Mouse (Mus musculus) spleen, postnatal 36 days (tissue): ENCODE measurements around the gene Gm44973.
"Not testable (repeated sequence)": the region's sequence is repeated elsewhere in the genome, so short reads cannot be mapped to it uniquely, and the experiment has no call there.

Source experiments
- DNase-seq, 2 experiments: peaks; one replicate each; pipeline ENCODE4 v3.0.0; 2022; ENCODE audit warnings: low spot score in 2 of 2, mixed read lengths in 1 of 2

Gm44973 gene

DNA sequence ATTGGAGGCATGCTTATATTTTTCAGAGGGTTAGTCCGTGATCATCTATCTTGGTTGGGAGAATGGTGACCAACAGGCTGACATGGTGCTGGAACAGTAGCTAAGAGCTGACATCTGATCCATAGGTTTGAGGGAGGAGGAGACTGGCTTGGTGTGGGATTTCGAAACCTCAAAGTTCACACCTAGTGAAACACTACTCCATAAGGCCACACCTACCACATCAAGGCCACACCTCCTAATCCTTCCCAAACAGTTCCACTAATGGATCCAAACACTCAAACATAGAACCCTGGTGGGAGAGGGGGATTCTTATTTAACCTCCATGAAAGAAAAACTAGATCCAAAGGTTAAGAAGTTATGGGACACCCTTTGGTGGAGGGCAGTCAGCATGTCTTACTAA lies 1.6 kb downstream of the Gm44973 start:
- no peak for DNase-seq

DNA sequence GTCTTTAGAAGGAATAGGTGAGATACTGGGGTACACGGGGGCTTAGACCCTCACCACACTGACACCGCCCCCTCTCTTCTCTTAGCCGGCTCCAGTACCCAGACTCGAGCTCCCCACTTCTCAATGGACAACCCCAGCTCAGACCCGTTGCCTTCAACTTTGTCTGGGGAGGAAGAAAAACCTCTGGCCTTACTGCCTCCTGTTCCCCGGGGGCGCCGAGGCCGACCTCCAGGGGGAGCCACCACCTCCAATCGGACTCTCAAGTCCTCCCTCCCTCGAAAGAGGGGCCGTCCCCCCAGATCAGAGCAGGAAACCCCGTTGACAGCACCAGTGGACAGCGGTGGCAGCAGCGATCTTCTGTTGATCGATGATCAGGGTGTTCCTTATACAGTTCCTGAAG lies 2.1 kb downstream of the Gm44973 start:
- DNase-seq = no peak

DNA sequence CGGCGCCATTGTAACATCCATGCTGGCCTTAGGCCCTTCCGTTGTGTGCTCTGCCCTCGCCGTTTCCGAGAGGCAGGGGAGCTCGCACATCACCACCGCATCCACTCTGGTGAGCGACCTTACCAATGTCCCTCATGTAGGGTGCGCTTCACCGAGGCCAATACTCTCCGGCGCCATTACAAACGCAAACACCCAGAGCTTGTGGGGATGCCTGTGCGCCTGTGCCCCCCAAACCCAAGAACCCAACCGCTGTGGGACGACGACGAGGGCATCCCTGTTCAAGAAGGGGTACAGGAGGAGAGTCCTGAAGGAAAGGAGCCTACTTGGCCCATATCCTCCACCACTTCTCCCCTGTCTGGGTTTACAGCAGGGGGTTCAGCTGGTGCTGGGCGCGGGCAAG lies 2.6 kb downstream of the Gm44973 start:
- no peak for DNase-seq

DNA sequence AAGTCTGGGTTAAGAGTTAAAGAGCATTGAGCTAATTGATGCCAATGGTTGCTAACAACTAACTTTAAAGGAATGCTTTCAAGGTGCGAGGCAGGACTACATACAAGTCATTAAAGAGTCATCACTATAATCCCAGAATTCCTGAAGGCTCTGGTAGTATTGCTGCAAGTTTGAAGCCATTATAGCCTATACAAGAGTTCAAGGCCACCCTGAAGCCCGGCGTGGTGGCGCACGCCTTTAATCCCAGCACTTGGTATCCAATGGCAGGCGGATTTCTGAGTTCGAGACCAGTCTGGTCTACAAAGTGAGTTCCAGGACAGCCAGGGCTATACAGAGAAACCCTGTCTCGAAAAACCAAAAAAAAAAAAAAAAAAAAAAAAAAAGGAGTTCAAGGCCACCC lies 4.3 kb downstream of the Gm44973 start:
- DNase-seq = not testable (repeated sequence)

DNA sequence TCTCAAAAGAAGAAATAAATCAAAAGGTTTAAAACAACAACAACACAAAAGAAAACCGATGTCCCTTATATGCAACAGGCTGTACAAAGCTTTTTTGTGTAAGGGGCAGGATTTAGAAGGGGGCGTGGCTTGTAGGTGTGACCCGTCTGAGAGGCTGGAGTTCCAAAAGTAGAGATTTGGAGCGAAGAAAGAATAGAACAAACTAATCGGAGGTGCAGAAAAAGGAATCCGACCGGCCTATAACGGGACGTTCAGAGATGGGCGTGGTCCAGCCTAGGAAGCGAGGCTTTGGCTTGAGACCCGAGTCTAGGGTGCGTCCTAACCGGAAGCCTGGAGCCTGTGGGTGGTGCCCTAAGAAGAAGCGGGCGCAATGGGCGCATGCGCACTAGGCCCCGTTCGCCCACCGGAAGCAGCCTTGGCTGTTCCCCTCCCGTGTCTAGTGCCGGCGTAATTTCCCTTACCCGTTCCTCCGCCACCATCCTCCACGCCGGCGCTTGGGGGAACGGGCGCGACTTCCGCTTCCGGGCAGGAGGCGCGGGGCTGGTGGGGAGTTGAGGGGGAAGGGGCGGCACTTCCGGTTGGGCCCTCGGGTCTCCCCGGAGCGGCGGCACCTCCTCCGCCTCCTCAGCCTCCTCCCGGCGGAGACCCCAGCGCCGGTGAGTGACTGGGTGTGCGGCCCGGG lies 4.8 kb downstream of the Gm44973 start, which contains the start of the genes Zfp865 and Ccdc106:
Zfp865 (plus strand) TSS at position 377 of the 682 bp plus-strand sequence.
Ccdc106 (plus strand) TSS at position 554 of the 682 bp plus-strand sequence.
- DNase-seq = peak; percentile 99

DNA sequence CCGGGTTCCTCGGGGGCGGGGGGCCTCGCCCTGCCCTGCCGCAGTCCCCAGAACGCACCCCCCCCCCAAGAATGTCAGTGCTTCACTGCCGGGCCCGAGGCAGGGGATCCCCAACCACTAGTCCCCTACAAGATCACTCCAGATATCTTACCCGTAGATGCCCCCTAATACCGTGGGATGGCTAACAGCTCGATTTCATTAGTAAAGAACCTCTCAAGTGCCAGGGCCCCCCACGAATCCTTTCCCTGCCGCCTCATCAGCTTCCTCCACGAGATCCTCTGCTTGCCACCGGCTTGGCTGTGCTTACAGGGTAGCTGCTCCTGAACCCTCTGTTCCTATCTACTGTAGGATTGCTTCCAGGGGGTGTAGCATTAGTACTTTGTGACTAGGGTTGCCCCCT lies 5.4 kb downstream of the Gm44973 start:
- DNase-seq = peak in 1 of 2 experiments; percentile 28

DNA sequence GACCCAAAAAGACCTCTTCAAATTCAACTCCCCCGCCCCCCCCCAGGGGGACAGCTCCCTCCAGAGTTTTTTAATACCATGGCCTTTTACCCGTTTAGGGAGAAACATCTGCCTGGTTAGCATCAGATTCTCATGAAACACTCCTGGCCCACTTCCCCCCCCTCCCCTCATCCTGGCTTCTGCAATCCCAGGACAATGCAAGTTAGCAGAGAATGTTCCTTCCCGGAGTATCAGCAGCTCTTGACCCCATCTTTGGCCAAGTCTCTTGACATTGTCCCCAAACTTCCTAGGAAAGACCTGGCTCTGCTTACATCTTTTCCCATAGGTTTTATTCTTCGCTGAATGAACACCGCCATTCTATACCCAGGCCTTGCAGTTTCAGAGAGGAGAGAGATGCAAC lies 5.9 kb downstream of the Gm44973 start:
- no peak for DNase-seq

DNA sequence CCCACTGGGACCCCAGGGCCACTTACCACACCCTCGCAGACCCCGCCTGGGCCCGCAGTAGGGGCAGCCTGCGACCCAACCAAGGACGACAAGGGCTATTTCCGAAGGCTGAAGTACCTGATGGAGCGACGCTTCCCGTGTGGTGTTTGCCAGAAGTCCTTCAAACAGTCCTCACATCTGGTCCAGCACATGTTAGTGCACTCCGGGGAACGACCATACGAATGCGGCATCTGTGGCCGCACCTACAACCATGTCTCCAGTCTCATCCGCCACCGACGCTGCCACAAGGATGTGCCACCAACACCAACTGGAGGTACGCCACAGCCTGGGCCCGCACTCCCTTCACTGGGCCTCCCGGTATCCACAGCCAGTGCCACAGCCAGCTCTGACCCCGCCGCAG lies 14.2 kb downstream of the Gm44973 start:
- DNase-seq = no peak

DNA sequence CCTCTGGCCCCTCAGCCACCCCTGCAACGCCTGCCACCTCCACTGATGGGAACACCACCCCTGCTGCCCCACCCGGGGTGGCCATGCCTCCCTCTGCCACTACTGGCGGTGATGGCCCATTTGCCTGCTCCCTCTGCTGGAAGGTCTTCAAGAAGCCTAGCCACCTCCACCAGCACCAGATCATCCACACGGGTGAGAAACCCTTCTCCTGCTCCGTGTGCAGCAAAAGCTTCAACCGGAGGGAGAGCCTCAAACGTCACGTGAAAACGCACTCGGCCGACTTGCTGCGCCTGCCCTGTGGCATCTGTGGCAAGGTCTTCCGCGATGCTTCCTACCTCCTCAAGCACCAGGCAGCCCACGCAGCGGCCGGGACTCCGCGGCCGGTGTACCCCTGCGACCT lies 14.7 kb downstream of the Gm44973 start:
- no peak for DNase-seq

DNA sequence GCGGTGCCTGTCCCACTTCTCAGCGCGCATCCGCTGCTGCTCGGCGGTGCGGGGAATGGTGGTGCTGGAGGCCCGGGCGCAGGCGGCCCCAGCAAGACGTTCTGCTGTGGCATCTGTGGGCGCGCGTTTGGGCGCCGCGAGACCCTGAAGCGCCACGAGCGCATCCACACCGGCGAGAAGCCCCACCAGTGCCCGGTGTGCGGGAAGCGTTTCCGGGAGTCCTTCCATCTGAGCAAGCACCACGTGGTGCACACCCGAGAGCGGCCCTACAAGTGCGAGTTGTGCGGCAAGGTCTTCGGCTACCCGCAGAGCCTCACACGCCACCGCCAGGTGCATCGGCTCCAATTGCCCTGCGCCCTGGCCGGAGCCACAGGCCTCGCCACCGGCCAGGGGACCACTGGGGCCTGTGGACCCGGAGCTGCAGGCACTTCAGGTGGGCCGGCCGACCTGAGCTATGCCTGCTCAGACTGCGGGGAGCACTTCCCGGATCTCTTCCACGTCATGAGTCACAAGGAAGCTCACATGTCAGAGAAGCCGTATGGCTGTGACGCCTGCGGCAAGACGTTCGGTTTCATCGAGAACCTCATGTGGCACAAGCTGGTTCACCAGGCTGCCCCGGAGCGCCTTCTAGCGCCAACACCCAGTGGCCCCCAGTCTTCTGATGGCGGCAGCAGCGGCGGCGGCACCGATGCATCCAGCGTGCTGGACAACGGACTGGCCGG lies 15.4 kb downstream of the Gm44973 start:
- no peak for DNase-seq

DNA sequence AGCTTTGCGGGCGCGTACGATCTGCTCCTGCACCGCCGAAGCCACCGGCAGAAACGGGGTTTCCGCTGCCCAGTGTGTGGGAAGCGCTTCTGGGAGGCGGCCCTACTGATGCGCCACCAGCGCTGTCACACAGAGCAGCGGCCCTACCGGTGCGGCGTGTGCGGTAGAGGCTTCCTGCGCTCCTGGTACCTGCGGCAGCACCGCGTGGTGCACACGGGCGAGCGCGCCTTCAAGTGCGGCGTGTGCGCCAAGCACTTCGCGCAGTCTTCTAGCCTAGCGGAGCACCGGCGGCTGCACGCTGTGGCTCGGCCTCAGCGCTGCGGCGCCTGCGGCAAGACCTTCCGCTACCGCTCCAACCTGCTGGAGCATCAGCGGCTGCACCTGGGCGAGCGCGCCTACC lies 16.2 kb downstream of the Gm44973 start:
- DNase-seq = no peak

DNA sequence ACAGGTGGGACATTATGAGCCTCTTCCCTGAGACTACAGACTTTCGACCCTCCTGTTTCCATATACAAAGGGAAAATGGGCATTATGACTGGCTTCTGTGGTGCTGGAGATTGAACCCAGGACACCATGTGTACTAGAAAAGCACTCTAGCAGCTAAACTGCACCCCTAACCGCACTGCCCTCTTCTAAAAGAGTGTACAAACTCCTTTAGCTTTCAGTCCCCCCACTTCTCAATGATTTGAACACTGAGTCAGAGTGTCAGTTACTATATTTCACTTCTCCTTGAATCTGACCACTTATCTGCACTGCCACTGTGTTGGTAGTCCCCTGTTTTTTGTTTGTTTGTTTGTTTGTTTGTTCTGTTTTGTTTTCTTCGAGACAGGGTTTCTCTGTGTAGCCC lies 18.5 kb downstream of the Gm44973 start, which contains the start of gene 4632433K11Rik:
4632433K11Rik (plus strand) TSS at position 301 of the 400 bp plus-strand sequence.
- no peak for DNase-seq

DNA sequence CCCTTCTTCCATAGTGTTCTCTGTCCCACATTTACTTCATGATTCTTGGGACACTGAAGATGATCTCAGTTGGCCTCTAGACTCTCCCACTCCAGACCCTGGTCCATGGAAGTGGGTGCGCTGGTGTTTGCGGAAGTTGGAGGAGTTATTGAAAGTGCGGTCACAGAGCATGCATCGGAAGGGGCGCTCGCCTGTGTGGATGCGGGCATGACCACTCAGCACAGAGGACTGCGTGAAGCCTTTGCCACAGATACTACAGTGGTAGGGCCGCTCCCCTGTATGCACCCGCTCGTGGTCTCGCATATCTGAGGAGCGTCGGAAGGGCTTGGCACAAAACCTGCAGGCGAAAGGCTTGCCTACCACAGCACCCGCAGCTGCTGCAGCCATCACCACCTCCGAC lies 20.3 kb downstream of the Gm44973 start:
- DNase-seq = no peak

DNA sequence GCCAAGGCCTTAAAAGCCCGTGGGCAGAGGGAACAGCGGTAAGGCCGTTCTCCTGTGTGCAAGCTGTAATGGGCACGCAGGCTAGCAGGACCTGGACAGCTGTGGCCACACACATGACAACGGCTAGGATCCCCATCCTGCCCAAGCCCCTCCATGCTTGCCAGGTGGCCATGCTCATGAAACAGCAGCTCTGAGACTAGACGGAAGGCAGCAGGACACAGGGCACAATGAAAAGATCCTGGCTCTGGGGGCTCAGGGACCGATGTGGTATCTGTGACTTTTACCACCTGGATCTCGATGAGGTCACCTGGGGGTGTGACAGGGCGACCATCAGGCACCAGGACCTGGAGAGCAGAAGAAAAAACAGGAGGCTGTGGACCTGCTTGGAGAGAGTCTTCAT lies 20.8 kb downstream of the Gm44973 start:
- DNase-seq = no peak

DNA sequence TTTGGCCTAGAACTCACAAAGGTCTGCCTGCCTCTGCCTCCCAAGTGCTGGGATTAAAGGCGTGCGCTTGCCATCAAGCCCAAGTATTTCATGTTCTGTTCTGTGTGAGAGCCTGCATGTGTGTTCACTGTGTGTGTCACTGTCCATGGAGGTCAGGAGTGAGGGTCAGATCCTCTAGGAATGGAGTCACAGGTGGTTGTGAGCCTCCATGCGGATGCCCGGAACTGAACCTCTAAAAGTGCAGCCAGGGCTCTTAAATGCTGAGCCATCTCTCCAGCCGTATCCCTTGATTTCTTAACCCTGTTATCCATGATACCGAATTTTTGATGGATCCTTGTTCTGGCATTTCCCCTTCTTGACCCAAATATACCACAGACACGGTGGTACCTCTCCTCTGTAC lies 21.7 kb downstream of the Gm44973 start:
- no peak for DNase-seq

DNA sequence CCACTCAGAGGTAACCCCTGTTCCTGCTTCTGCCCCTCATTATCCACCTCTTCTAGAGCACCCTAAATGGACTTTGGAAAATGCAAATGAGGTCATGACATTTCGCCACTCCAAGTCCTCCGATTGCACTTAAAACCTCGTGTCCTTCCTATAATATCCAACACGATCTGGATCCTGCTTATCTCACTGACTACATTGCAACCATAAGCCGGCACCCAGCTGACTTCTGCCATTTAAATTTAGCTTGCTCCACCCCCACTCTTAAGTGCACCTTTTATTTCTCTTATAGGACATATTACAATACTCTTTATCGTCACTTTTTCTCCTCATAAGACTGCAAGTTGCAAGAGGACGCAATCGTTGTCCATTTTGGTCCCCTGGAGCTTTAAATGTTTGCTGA lies 22.2 kb downstream of the Gm44973 start:
- DNase-seq = no peak

DNA sequence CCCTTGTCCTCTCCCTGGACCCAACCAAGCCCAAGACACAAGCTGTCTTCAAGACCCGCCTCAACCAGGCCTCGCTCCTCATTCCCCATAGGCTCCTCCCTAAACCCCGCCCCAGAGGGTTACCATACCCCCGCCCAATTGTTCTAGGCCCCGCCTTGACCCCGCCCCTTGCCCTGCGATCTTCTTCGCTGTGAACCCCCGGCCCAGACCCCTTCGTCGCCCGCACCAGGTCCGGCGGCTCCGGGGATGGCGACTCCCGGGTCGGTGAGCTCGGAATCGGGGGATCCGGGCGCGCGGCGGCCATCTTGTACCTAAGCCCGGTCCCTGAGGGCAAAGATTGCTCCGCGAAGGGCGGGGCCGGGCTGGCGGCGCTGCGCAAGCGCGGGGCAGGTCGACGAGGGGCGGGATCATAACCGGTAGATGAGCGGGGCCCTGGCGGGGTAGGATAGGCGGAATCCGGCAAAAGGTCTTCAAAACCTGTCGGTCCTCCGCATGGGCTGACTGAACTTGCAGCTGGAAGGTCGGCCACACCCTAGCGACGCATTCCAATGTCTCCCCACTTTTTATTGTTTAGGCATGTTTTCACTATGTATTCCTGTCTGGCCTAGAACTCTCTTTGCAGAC lies 22.9 kb downstream of the Gm44973 start, which contains the start of gene Zfp784:
Zfp784 (minus strand) TSS at position 338 of the 624 bp plus-strand sequence.
- DNase-seq = peak; percentile 92 to 94

DNA sequence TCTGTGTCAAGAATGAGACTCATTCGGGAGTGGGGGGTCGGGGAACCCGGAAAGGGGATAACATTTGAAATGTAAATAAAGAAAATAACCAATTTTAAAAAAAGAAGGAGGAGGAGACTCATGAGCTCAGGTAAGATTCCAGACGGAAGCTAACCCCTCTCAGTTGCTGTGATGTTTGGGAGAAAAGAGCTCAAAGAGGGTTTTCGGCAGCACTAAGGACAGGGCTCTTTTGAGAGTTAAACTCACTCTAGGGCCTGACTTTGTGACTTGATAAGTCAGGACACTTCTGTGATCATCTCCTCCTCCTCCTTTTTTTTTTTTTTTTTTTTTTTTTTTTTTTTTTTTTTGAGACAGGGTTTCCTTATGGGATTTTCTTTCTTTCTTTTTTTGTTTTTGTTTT lies 23.6 kb downstream of the Gm44973 start:
- DNase-seq = no peak

DNA sequence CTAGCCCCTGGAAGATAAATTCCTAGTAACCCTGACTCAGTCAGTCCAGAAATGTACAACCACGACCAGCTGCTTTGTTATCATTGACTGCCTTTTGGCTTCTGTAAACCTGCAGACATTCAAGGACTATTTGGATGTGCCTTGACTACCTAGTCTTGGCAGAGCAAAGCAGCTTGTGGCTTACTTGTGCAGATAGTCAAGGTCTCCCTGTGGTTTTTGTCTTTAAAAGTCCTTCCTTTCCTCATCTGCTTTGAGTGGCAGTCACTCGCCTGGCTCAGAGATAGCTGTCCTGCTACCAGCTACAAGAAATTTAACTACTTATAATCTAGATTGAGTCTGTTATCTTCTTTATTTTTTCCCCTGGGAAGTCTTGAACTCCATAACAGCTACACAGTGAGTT lies 29.7 kb downstream of the Gm44973 start:
- no peak for DNase-seq

DNA sequence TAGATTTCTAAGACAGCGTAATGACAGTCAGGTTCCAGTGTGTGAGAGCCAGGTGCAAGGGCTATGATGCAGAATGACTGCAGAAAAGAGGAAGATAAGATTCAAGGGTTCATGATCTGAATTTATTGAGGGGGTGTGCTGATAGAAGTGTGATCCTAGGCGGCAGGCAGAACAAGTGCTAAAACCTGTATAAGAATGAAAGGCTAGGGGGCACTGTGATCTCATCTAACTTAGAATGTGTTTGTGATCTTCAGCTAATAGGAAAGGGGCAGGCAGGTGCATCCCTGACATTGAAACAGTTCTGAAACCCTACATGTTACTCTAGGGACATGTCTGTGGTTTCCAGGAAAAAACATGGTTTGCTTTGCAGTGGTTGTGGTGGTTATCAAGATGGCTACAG lies 30.8 kb downstream of the Gm44973 start:
- no peak for DNase-seq

DNA sequence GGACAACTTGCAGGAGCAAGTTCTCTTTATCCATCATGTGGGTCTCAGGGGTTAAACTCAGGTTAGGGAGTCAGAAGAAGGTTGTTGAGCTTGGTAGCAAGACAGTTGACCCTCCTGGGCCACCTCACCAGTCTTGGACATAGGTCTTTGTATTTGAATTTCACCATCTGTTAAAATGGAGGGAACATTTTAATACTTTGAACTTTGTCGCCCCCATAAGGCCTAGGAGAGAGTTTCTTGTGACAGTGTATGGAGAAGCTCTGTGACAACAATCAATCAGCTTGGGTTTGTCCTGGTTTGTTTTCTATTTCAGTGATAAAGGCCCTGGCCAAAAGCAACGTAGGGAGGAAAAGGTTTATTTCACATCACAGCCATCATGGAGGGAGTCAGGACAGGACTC lies 32.0 kb downstream of the Gm44973 start:
- DNase-seq = peak; percentile 41 to 63
